Mouse (Mus musculus): ENCODE data around the gene Gm37419. TPM values are rescaled to one million over a fixed set of nuclear protein-coding genes. Genes with fewer than 3 reads are reported as not detected.

The Gm37419 gene
- polyA plus RNA-seq, 1 experiment from 2014 or later = not detected

DNA sequence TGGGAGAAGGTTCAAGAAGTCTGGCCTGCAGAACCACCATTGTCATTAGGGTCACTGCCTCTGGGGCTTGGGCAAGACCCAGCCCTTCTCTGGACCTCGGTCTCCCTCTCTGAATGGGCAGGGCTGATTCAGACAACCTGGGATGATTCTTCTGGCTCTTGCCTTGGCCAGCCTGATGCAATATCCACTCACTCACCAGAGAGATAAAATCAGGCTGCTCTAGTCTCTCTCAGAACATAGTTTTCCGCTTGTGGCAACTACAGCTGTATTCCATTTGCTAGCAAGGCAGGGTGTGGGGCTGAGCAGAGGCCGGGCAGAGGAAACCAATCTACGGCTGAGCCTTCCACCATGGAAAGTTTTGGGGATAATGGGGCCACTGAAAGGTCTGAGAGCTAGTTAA, 19.4 kb upstream of the Gm37419 start:
- no peak overlapping the region for H3K4me3 ChIP-seq
- no peaks in the 10 kb centered on the region; the same call in 1 of the 2 replicates for H3K9me3 ChIP-seq (replicated peaks)
- no peak overlapping the region for H3K27ac ChIP-seq (replicated peaks)
- no peaks in the 10 kb centered on the region for H3K36me3 ChIP-seq
- no peak for DNase-seq (ENCODE audit: low spot score)
- no peaks in the 10 kb centered on the region for H3K27me3 ChIP-seq (ENCODE audit: low read depth, poor library complexity, severe bottlenecking)
- 71% methylated on average over 4 of the region's 4 CpGs for WGBS
- H3K4me1 ChIP-seq = peaks cover 31% of the 10 kb centered on the region

DNA sequence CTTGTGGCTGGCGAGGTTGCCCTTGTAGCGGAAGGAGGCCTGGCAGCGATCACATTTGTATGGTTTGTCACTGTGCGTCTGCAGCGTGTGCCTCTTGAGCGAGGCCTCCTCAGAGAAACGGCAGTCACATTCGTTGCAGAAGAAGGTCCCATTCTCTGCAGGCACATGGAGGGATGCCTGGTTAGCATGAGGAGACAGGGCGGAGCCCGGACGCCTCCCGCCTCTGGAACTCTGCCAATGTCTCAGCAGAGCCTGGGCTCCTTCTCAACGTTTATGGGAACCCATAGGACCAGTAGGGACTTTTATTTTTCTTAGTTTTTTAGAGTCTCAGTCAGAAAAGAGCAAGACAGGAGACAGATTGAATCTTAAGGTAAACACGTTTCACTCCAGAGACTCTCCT, 18.4 kb upstream of the Gm37419 start:
- Histone ChIP-seq H3K27ac (replicated peaks) (no peak overlapping the region), H3K4me3 (no peak overlapping the region), H3K36me3 (no peaks in the 10 kb centered on the region), H3K9me3 (replicated peaks) (no peaks in the 10 kb centered on the region; the same call in 1 of the 2 replicates), H3K27me3 (ENCODE audit: low read depth, poor library complexity, severe bottlenecking) (0 out of 2 replicates have a peak, but pooled peaks cover 3% of the 10 kb centered on the region), H3K4me1 (peaks cover 21% of the 10 kb centered on the region)
- DNase-seq (ENCODE audit: low spot score) = no peak
- 86% methylated on average over 14 of the region's 14 CpGs for WGBS

DNA sequence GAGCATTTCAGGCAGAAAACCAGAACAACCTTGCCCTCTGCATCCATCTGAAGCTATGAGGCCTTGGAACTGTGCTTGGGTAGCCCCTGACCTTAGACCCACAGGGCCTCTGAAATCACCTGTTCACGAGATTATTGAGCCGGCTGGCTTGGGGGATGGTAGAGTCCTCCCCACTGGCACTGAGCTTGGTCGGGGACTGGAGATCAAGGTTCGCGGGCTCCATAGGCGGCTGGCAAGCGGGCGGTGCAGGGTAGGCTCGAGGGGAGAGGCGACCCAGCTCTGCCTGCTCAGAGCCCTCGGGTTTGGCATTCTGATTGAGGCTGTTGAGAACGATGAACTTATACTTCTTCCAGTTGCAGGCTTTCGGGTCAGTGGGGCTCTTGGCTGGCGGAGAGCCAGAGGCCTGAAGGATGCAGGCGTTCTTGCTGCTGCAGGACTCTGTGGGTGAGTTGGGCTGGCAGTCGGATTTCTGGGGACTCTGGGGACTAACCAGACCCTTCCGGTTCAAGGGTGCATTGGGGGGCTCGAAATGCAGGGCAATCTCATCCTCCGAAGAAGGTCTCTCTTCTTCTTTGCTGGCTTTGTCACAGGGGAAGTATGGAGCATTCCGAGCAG, 16.0 kb upstream of the Gm37419 start:
- Histone ChIP-seq H3K4me1 (peaks cover 19% of the 10 kb centered on the region), H3K27ac (replicated peaks) (no peak overlapping the region), H3K4me3 (no peak overlapping the region), H3K36me3 (no peaks in the 10 kb centered on the region), H3K9me3 (replicated peaks) (no peaks in the 10 kb centered on the region; the same call in 1 of the 2 replicates), H3K27me3 (ENCODE audit: low read depth, poor library complexity, severe bottlenecking) (peaks cover 4% of the 10 kb centered on the region; the same call in 1 of the 2 replicates)
- 80% methylated on average over 20 of the region's 20 CpGs for WGBS
- DNase-seq (ENCODE audit: low spot score) = no peak

DNA sequence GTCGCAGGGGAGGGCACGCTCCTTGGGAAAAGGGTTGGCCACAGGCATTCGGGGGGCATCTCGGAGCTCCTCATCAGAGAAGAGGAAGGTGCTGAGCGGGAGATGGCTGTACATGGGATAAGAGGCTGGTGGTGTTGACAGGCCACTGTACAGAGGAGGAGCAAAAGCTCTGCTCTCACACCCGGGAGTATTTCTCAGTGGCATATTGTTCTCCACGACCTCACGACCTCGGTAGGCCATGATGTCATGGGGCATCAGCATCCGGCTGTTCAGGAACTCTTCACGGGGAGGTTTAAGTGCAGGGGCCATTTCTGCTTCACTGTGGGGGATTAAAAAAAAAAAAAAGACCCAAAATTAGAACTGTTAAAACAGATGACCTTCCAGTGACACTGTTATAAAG, 15.4 kb upstream of the Gm37419 start:
- Histone ChIP-seq H3K4me3 (no peak overlapping the region), H3K9me3 (replicated peaks) (no peaks in the 10 kb centered on the region), H3K27me3 (ENCODE audit: low read depth, poor library complexity, severe bottlenecking) (peaks cover 11% of the 10 kb centered on the region), H3K36me3 (no peaks in the 10 kb centered on the region), H3K27ac (replicated peaks) (peak overlapping the region; percentile 33; the same call in 1 of the 2 replicates), H3K4me1 (peaks cover 19% of the 10 kb centered on the region)
- WGBS = 82% methylated on average over 11 of the region's 11 CpGs
- DNase-seq (ENCODE audit: low spot score) = no peak

DNA sequence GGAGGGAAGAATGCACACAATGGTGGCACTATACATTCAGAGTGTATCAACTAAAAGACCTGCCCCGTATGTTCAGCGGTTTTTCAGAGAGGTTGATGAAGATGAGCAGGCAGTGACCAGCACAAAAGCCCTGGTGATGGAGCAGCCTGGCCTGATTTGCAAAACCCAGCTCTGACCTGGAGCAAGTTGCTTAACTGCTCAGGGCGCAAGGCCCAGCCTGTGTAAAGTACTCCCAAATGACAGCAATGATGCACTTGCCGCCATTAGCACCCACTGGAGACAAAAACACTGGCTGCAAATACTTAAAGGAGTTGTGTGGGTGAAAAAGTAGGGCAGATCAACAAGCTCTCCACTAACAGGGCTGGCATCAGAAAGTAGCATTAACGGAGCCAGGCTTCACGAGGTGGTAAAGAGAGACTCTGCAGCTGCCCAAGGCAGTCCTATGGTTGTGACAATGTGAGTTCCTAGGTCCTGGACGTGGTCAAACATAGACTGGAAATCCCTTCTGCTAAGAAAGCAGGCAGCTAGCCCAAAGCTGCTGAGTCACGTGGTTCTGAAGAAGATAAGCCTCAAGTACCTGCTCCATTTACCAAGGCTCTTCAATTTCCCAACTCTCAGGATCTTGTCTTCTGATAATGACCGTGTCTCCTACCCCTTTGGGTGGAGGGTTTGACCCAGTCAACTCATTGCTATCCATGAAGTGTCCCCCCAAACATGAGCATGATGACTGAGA, 14.5 kb upstream of the Gm37419 start:
- no peak for DNase-seq (ENCODE audit: low spot score)
- Histone ChIP-seq H3K27me3 (ENCODE audit: low read depth, poor library complexity, severe bottlenecking) (peaks cover 19% of the 10 kb centered on the region), H3K36me3 (no peaks in the 10 kb centered on the region), H3K4me3 (no peak overlapping the region), H3K27ac (replicated peaks) (no peak overlapping the region), H3K9me3 (replicated peaks) (no peaks in the 10 kb centered on the region), H3K4me1 (peaks cover 19% of the 10 kb centered on the region)
- 90% methylated on average over 9 of the region's 9 CpGs for WGBS

DNA sequence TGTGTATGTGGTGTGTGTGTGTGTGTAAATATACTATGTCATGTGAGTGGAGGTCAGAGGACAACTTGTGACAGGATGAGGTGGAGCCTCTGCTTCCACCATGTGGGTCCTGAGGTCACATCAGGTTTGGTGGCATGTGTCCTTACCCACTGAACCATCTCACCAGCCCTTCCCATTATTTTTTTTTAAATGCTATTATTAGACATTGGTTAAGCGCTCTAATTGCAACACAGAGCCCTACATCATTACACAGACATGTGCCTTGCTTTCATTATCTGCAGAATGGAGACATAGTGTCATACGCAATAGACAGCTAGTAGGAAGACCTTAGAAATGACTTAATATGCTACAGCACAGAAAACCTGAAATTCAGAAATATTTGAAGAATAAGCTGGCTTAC, 12.1 kb upstream of the Gm37419 start:
- Histone ChIP-seq H3K27me3 (ENCODE audit: low read depth, poor library complexity, severe bottlenecking) (peaks cover 43% of the 10 kb centered on the region), H3K4me3 (no peak overlapping the region)
- 92% methylated on average over 2 of the region's 2 CpGs for WGBS

DNA sequence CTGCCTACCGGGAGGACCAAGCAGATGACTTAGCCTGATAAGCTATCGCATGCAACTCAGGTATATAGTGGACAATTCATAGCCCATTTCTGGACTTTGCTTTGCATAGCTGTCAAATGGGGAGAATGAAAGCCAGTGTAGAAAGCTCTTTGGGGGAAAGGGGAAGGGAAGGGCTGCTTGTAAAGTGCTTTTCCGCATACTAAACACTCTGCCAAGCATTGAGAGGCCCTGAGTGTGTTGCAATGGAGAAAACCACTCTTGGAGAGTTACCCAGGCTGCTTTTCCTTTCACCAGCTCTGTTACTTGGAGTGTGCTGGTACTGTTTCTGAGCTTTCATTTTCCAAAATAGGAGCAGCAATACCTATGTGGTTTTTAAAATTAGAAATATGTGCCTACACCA, 10.6 kb upstream of the Gm37419 start:
- 78% methylated on average over 3 of the region's 3 CpGs for WGBS
- Histone ChIP-seq H3K4me3 (no peak overlapping the region), H3K9me3 (replicated peaks) (no peaks in the 10 kb centered on the region), H3K4me1 (peaks cover 28% of the 10 kb centered on the region), H3K27me3 (ENCODE audit: low read depth, poor library complexity, severe bottlenecking) (peaks cover 57% of the 10 kb centered on the region), H3K36me3 (no peaks in the 10 kb centered on the region), H3K27ac (replicated peaks) (no peak overlapping the region)
- DNase-seq (ENCODE audit: low spot score) = no peak

More for the DNA sequence above, 12.1 kb upstream of the Gm37419 start:
- no peak for DNase-seq (ENCODE audit: low spot score)
- H3K9me3 ChIP-seq (replicated peaks) = no peaks in the 10 kb centered on the region
- H3K4me1 ChIP-seq = peaks cover 22% of the 10 kb centered on the region
- no peak overlapping the region for H3K27ac ChIP-seq (replicated peaks)
- H3K36me3 ChIP-seq = no peaks in the 10 kb centered on the region

DNA sequence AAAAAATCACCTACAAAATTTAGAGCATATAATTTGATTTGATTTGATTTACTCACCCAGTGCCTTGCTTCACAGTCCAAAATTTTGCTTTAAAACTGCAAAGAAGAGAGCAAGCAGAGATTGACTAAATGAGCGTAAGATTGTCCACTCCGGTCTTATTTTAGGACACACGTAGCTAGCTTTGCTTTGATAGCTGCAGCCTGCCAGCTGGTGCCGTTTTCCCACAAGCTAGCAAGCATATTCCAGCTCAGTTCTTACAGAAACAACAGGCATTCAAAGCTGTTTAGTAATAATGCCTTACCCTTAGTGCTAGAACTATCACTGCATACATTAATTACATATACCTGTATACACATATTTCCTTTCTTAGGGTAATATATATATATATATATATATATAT, 9.8 kb upstream of the Gm37419 start:
- no peak overlapping the region for H3K4me3 ChIP-seq
- no peaks in the 10 kb centered on the region for H3K36me3 ChIP-seq
- no peak overlapping the region for H3K27ac ChIP-seq (replicated peaks)
- 83% methylated on average over 4 of the region's 4 CpGs for WGBS
- DNase-seq (ENCODE audit: low spot score) = no peak
- H3K27me3 ChIP-seq (ENCODE audit: low read depth, poor library complexity, severe bottlenecking) = peaks cover 64% of the 10 kb centered on the region
- peaks cover 30% of the 10 kb centered on the region for H3K4me1 ChIP-seq
- no peaks in the 10 kb centered on the region for H3K9me3 ChIP-seq (replicated peaks)

DNA sequence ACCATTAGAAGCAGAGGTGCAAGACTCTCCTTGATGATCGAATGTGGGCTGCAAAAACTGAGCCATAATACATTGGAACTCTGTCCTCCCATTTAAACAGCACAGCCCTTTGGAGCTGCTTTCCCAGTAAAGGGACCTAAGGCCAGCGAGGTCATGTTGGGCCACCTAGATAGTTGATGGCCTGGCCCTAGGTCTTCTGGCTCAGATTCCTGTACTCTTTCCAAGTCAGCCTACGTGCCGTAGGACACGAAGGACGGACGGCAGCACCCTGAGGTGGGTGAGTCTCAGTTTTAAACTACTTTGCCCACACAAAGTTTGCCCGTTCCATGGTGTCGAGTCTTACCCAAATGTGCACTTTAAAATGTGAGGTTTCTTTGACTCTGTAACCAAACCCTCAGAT, 8.8 kb upstream of the Gm37419 start:
- no peaks in the 10 kb centered on the region for H3K9me3 ChIP-seq (replicated peaks)
- no peak for DNase-seq (ENCODE audit: low spot score)
- peaks cover 39% of the 10 kb centered on the region for H3K4me1 ChIP-seq
- H3K27ac ChIP-seq (replicated peaks) = no peak overlapping the region
- peaks cover 72% of the 10 kb centered on the region for H3K27me3 ChIP-seq (ENCODE audit: low read depth, poor library complexity, severe bottlenecking)
- no peak overlapping the region for H3K4me3 ChIP-seq
- 87% methylated on average over 9 of the region's 9 CpGs for WGBS
- H3K36me3 ChIP-seq = no peaks in the 10 kb centered on the region

DNA sequence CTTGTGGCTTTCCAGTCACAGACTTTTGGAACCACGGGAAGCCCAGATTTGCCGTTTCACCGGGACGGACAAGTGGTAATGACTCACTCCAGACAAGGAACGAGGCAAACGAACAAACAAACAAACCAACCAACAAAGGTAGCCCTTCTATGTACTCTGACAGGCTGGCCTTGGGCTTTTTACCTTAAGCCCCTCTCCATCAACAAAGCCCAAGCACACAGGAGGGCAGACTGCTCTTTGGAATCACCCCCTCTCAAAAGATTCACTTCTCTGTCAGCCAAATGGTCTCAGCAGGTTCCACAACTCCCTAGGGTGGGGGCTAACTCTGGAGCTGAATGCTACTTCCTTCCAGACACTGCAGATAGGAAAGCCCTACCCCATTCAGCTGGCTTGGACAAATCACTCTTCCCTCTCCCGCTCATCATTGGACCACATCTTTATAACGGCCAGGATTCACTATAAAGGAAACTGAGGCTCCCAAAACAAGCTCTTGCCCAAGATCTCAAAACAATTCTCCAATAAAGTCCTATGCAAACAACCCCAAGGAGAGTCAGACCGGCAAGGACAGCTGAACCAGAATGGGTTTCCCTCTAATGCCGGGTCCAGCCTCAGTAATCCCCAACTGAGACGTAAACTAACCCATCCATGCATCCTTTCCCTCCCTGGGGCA, 7.9 kb upstream of the Gm37419 start:
- Histone ChIP-seq H3K4me3 (peak overlapping the region; percentile 55), H3K9me3 (replicated peaks) (no peaks in the 10 kb centered on the region), H3K36me3 (no peaks in the 10 kb centered on the region), H3K27ac (replicated peaks) (no peak overlapping the region), H3K27me3 (ENCODE audit: low read depth, poor library complexity, severe bottlenecking) (peaks cover 79% of the 10 kb centered on the region), H3K4me1 (peaks cover 47% of the 10 kb centered on the region)
- 4% methylated on average over 11 of the region's 11 CpGs for WGBS
- DNase-seq (ENCODE audit: low spot score) = peak; percentile 23

DNA sequence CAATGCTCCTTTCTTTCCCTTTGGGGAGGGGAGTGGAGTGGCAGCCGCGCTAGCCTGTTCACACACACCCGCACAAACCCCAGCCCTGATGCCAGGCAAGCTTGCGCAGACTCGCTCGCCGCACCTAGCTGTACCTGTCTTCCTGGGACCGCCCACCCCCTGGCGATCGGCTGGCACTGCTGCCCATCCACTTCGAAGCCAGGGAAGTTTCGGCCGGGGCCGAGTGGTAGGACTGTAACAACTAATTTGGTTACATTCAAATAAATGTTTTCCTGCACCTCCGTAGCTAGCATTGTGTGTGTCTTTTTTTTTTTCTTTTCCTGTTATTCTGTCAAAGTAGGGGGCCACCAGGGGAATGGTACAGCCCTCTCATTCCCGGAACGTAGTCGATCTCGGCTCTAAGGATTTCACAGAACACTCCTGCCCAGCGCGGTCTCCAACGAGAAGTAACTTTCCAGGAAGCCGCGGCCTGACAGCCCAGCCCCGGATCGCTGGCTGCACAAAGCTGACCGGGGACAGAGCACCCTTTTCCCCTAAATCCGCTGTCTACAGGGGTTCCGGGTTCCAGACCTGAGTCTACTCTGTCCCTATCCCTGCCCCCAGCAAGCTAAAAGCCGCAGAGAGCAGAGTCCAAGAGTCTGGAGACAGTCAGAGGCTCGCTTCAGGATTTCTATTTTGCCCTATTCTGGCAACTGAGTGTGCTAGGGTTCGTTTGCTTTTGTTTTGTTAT, 7.1 kb upstream of the Gm37419 start:
- Histone ChIP-seq H3K27ac (replicated peaks) (no peak overlapping the region), H3K4me1 (peaks cover 48% of the 10 kb centered on the region), H3K4me3 (peak overlapping the region; percentile 55), H3K36me3 (no peaks in the 10 kb centered on the region), H3K9me3 (replicated peaks) (no peaks in the 10 kb centered on the region), H3K27me3 (ENCODE audit: low read depth, poor library complexity, severe bottlenecking) (peaks cover 87% of the 10 kb centered on the region)
- WGBS = 2% methylated on average over 32 of the region's 32 CpGs
- DNase-seq (ENCODE audit: low spot score) = peak; percentile 48

DNA sequence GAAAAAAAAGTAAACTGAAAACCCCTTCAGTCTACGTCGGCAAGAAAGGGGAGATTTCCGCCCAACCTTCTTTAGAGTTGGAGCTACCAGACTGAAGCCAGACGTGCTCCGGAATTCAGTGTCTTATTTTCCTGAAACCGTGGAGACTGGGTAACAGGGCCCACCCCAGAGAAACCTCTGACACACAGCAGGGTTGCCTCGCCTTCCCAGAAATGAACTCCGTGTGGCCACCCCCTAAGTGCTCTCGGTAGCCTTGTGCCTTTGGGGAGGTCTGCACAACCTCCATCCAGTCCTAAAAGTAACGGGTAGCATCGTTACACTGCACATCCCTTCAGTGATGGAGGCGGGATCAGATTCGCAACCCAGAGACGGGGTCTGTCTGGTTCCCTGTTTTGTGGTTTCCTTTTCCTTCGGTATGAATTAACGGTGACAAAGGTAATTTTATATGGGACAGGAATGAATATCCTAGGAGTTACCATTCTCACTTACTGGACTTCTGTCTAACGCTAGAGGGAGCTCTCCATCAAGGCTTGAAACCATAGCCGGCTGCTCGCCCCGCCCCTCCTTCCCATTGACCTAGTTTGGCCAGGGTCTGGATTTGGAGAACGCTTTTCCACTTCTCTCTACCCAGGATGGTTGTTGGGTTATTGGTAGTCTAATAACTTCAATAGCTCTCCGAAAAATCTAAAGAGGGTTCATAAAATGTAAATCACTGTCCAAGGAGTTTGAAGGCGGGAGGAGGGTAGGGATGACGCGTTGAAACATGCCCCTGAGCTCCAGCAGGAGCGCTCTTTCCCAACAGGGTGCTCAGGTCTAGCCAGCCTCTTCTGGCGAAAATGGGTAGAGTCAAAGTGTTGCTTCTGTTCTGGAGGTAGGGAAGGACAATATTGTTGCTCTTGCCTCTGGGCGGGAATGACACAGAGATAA, 6.1 kb upstream of the Gm37419 start:
- DNase-seq (ENCODE audit: low spot score) = peak; percentile 81
- Histone ChIP-seq H3K4me1 (peaks cover 59% of the 10 kb centered on the region), H3K27ac (replicated peaks) (no peak overlapping the region), H3K9me3 (replicated peaks) (no peaks in the 10 kb centered on the region), H3K4me3 (peak overlapping the region; percentile 55), H3K36me3 (no peaks in the 10 kb centered on the region), H3K27me3 (ENCODE audit: low read depth, poor library complexity, severe bottlenecking) (peaks cover 97% of the 10 kb centered on the region)
- 2% methylated on average over 28 of the region's 28 CpGs for WGBS

All from midbrain, embryonic 10.5 days (tissue).